Mouse (Mus musculus): ENCODE results near the gene Gspt1. TPM values are rescaled to one million over a fixed set of nuclear protein-coding genes. Genes with fewer than 3 reads are reported as not detected.

Gspt1 gene
- polyA plus RNA-seq (2012; rRNA removed) = 53.0 and 56.4 TPM in 2 replicates

GRCm38 (mm10) chr16:11253898-11254722 lies at the start of gene Gspt1:
Gene Gspt1 (minus strand): TSS chr16:11254325.

GRCm38 (mm10) chr16:11202571-11203554 lies 51.3 kb downstream of the Gspt1 start, which contains the start of gene Rsl1d1:
Gene Rsl1d1 (minus strand): TSS chr16:11203331.

GRCm38 (mm10) chr16:11176208-11176883 lies 77.8 kb downstream of the Gspt1 start, which contains the start of gene Zc3h7a:
Gene Zc3h7a (minus strand): TSS chr16:11176393.

Other genes with a start within 250 kb of the Gspt1 start
- gene Snn, start 193.4 kb downstream of the Gspt1 start, polyA plus RNA-seq (2012; rRNA removed) = 170 and 217 TPM in 2 replicates
- gene Litaf, start 188.2 kb downstream of the Gspt1 start, polyA plus RNA-seq (2012; rRNA removed) = 38.7 and 45.6 TPM in 2 replicates
- 23.9 and 26.3 TPM in 2 replicates for gene Txndc11, start 119.7 kb downstream of the Gspt1 start, polyA plus RNA-seq (2012; rRNA removed)
- gene Zc3h7a, start 77.9 kb downstream of the Gspt1 start, polyA plus RNA-seq (2012; rRNA removed) = 153 and 162 TPM in 2 replicates
- gene Rsl1d1, start 51.0 kb downstream of the Gspt1 start, polyA plus RNA-seq (2012; rRNA removed) = 71.1 and 78.5 TPM in 2 replicates
- 0.06 and 0.21 TPM in 2 replicates for gene Tnfrsf17, start 59.5 kb upstream of the Gspt1 start, polyA plus RNA-seq (2012; rRNA removed)
- 9.0 and 9.1 TPM in 2 replicates for gene Snx29, start 68.6 kb upstream of the Gspt1 start, polyA plus RNA-seq (2012; rRNA removed)